Mouse (Mus musculus) urinary bladder, adult 18-20 months (tissue): Measurements from ENCODE around the gene Wdr38.
"Not testable (repeated sequence)": the region's sequence is repeated elsewhere in the genome, so short reads cannot be mapped to it uniquely, and the experiment has no call there.

Source experiments
- DNase-seq, 2 experiments: peaks; one replicate each; pipeline ENCODE4 v3.0.0; 2022; ENCODE audit warnings: low spot score in 2 of 2, mixed read lengths in 2 of 2

Gene Wdr38

GRCm38 (mm10) chr2:38992452-38992851 is 4.8 kb upstream of the Wdr38 start:
- DNase-seq: no peak

GRCm38 (mm10) chr2:38999381-38999780 is 2.1 kb downstream of the Wdr38 start:
- DNase-seq: no peak

GRCm38 (mm10) chr2:38999910-39000586 is 2.8 kb downstream of the Wdr38 start:
- no peak for DNase-seq

- DNase-seq: no peak
Measured at GRCm38 (mm10) chr2:39000587-39000919, 3.3 kb downstream of the Wdr38 start.

- DNase-seq: no peak
Measured at GRCm38 (mm10) chr2:39001866-39002265, 4.6 kb downstream of the Wdr38 start.

- DNase-seq: no peak
Measured at GRCm38 (mm10) chr2:39003106-39003505, 5.8 kb downstream of the Wdr38 start.

GRCm38 (mm10) chr2:39003512-39003911 is 6.2 kb downstream of the Wdr38 start:
- DNase-seq: no peak

- no peak for DNase-seq
Measured at GRCm38 (mm10) chr2:39004372-39004771, 7.1 kb downstream of the Wdr38 start.

GRCm38 (mm10) chr2:39004880-39005435 is 7.7 kb downstream of the Wdr38 start, which contains the start of gene Arpc5l:
Arpc5l (plus strand) TSS chr2:39005348.
- DNase-seq: peak; percentile 85 to 88

GRCm38 (mm10) chr2:39005574-39006079 is 8.4 kb downstream of the Wdr38 start, which contains the start of gene Rpl35:
Rpl35 (minus strand) TSS chr2:39005624.
- DNase-seq: no peak

GRCm38 (mm10) chr2:39006149-39006730 is 9.0 kb downstream of the Wdr38 start:
- DNase-seq: no peak

- DNase-seq: peak; percentile 87 to 91
Measured at GRCm38 (mm10) chr2:39007865-39008264, 10.6 kb downstream of the Wdr38 start.

- DNase-seq: peak in 1 of 2 experiments; percentile 41
Measured at GRCm38 (mm10) chr2:39008350-39008851, 11.1 kb downstream of the Wdr38 start.

- peak in 1 of 2 experiments; percentile 63 for DNase-seq
Measured at GRCm38 (mm10) chr2:39008954-39009365, 11.7 kb downstream of the Wdr38 start.

- not testable (repeated sequence) for DNase-seq
Measured at GRCm38 (mm10) chr2:39010144-39010543, 12.9 kb downstream of the Wdr38 start.

- no peak for DNase-seq
Measured at GRCm38 (mm10) chr2:39011264-39011663, 14.0 kb downstream of the Wdr38 start.

- no peak for DNase-seq
Measured at GRCm38 (mm10) chr2:39011971-39012370, 14.7 kb downstream of the Wdr38 start.

GRCm38 (mm10) chr2:39012768-39013279 is 15.5 kb downstream of the Wdr38 start:
- no peak for DNase-seq

- no peak for DNase-seq
Measured at GRCm38 (mm10) chr2:39016581-39016980, 19.3 kb downstream of the Wdr38 start.

- DNase-seq: no peak
Measured at GRCm38 (mm10) chr2:39020004-39020403, 22.7 kb downstream of the Wdr38 start.

- no peak for DNase-seq
Measured at GRCm38 (mm10) chr2:39031611-39032010, 34.3 kb downstream of the Wdr38 start.

- no peak for DNase-seq
Measured at GRCm38 (mm10) chr2:39040215-39040614, 42.9 kb downstream of the Wdr38 start.
